Mouse (Mus musculus) hindbrain, embryonic 11.5 days (tissue): ENCODE measurements around the gene Ckap5. TPM values are rescaled to one million over a fixed set of nuclear protein-coding genes. Genes with fewer than 3 reads are reported as not detected.

Experiments used
- ATAC-seq: fragments of 200-750 bp; cut with Nextera tagmentation; 2 replicates; pipeline ENCODE4 v1.8.0; 2017; ENCODE audit warnings: mild to moderate bottlenecking, moderate TSS enrichment, moderate library complexity; ENCODE audit not compliant: low FRiP score
- DNase-seq: peaks from one replicate; pipeline ENCODE4 v3.0.0-alpha.2; 2015; ENCODE audit warnings: low spot score
- H3K27ac ChIP-seq: fragments of 300-500 bp; sonication (generic); 2 replicates; pipeline ENCODE4 v1.5.1; 2014; ENCODE audit warnings: mild to moderate bottlenecking, low read depth, low read length
- H3K27me3 ChIP-seq: fragments of 300-500 bp; sonication (generic); 2 replicates; pipeline ENCODE4 v1.6.1; 2014; ENCODE audit warnings: mild to moderate bottlenecking, low read length, moderate library complexity, mixed read lengths; ENCODE audit not compliant: control insufficient read depth, insufficient read depth
- H3K36me3 ChIP-seq: fragments of 300-500 bp; sonication (generic); 2 replicates; pipeline ENCODE4 v1.6.1; 2014; ENCODE audit warnings: mild to moderate bottlenecking, low read length, moderate library complexity, mixed read lengths; ENCODE audit not compliant: control insufficient read depth, insufficient read depth
- H3K4me1 ChIP-seq: fragments of 300-500 bp; sonication (generic); replicated peaks from 2 replicates; pipeline ENCODE4 v1.6.1; 2014; ENCODE audit warnings: low read length, mixed read lengths; ENCODE audit not compliant: control insufficient read depth, insufficient read depth
- H3K4me2 ChIP-seq: fragments of 300-500 bp; sonication (generic); replicated peaks from 2 replicates; pipeline ENCODE4 v1.6.1; 2014; ENCODE audit warnings: mild to moderate bottlenecking, low read depth, low read length
- H3K4me3 ChIP-seq: fragments of 300-500 bp; sonication (generic); 2 replicates; pipeline ENCODE4 v1.5.1; 2014; ENCODE audit warnings: low read depth, low read length
- H3K9ac ChIP-seq: fragments of 300-500 bp; sonication (generic); 2 replicates; pipeline ENCODE4 v1.6.1; 2014; ENCODE audit warnings: low read depth, low read length
- H3K9me3 ChIP-seq: fragments of 300-500 bp; sonication (generic); 2 replicates; pipeline ENCODE4 v1.6.1; 2016; ENCODE audit warnings: low read length; ENCODE audit not compliant: control insufficient read depth
- WGBS: fragments of 180-500 bp; shearing (Covaris S2); extraction: QIAGEN DNeasy Blood & Tissue Kit; methylation state at CpG from one replicate; pipeline ENCODE4 v1.1.7; 2014; 5-methylcytosine and 5-hydroxymethylcytosine counted together
- polyA plus RNA-seq: library from polyadenylated mRNA; unstranded; fragments of >200 nt; fragmentation: Nextera tagmentation; extraction: Ambion mirVana; gene quantifications from 2 replicates; pipeline ENCODE4 v1.2.1, GENCODE M21; 2014

Ckap5 gene
- polyA plus RNA-seq, 1 experiment from 2014 or later = 171 TPM

DNA sequence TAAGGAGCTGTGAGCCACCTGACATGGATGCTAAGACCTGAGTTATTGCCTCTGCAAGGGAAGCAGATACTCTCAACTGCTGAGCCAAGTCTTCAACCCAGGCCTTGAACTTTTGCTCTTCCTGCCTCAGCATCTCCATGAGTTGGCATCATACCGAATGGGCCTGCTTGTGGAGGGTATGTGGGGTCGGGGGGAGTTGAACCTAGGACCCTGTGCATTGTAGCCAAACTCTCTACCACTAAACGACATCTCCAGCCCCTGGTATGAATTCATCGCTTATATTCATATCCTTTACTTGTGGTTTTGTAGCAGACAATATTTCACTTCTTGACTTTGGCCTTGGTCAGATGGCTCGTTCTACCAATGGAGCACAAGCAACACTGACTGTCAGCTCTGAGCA is 105.3 kb downstream of the Ckap5 start:
- Histone ChIP-seq H3K27me3 (no peaks in the 10 kb centered on the region), H3K9ac (no peak overlapping the region), H3K4me1 (no peaks in the 10 kb centered on the region), H3K9me3 (no peaks in the 10 kb centered on the region), H3K27ac (no peak overlapping the region), H3K4me2 (no peak overlapping the region), H3K4me3 (no peak overlapping the region), H3K36me3 (no peaks in the 10 kb centered on the region)
- WGBS = 88% methylated on average over 5 of the region's 5 CpGs
- DNase-seq (no peak), ATAC-seq (no peak)

DNA sequence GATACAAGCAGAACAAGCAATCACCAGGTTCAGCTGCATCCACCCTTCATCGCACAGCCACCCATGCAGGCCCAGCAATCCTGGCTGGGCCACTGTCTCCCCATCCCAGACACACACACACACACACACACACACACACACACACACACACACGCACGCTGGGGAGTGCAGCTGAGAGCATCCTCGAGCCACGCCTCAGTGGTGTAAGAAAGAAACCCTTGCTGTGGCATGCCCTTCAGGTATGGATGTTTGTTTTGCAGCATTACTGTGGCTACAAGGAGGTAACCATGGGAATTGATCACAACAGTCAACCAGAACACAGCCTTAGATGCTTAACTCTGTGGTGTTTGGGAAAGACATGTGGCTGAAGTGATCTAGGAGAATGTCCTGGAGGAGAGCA is 105.8 kb downstream of the Ckap5 start:
- Histone ChIP-seq H3K4me1 (no peaks in the 10 kb centered on the region), H3K4me2 (no peak overlapping the region), H3K36me3 (no peaks in the 10 kb centered on the region), H3K4me3 (no peak overlapping the region), H3K27me3 (no peaks in the 10 kb centered on the region), H3K9ac (no peak overlapping the region), H3K27ac (no peak overlapping the region), H3K9me3 (no peaks in the 10 kb centered on the region)
- DNase-seq = no peak
- WGBS = 93% methylated on average over 5 of the region's 5 CpGs
- ATAC-seq = no peak

DNA sequence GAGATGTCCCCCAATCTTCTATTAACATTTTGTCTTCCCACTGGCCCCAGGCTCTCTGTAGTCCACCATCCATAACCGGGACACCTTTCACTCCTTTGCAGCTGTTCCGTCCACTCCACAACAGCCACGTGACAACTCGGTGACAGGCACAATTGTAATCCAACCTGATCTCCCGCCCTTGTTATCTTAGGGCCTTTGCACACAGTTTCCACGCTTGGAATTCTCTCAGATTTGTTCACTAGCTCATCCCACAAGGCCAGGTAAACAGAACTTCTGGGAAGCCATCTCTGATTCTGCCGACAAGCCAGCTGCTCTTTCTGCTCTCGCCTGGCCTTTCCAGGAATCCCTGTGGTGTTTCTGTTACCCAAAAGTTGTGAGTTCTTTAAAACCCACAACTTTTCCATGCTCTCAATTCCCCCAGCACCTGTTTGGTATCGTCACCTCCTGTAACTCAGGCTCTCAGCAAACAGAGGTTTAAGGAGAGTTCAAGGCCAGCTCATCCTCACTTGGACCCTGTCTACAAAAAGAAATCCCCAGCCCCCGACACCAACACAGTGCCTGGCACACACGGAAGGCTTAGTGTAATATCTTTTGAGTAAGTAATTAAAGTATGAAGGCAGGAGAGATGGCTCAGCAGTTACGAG is 106.9 kb downstream of the Ckap5 start:
- Histone ChIP-seq H3K27me3 (no peaks in the 10 kb centered on the region), H3K36me3 (no peaks in the 10 kb centered on the region), H3K4me1 (no peaks in the 10 kb centered on the region), H3K9ac (no peak overlapping the region), H3K4me3 (no peak overlapping the region), H3K27ac (no peak overlapping the region), H3K4me2 (no peak overlapping the region), H3K9me3 (no peaks in the 10 kb centered on the region)
- 81% methylated on average over 12 of the region's 12 CpGs for WGBS
- DNase-seq (no peak), ATAC-seq (no peak)

DNA sequence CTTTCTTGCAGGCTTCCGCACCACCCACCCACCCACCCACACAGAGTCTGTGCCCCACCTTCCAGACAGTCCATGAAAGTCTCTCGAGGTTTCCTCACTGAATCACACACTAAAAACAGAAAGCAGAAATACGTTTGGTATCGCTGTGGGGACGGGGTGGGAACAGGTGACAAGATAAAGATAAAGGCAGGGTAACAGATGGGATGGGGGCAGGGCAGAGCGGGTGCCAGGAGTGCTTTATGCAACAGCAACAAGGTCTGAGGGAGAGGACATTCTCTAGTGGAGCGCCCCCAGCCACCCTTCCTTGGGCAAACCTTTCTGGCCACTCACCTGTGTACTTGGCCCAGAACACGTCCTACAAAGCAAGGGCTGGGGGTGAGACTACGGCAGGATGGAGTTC is 108.3 kb downstream of the Ckap5 start:
- Histone ChIP-seq H3K27me3 (no peaks in the 10 kb centered on the region), H3K4me3 (no peak overlapping the region), H3K4me2 (no peak overlapping the region), H3K4me1 (no peaks in the 10 kb centered on the region), H3K27ac (no peak overlapping the region), H3K9me3 (no peaks in the 10 kb centered on the region), H3K9ac (no peak overlapping the region), H3K36me3 (no peaks in the 10 kb centered on the region)
- DNase-seq = no peak
- WGBS = 84% methylated on average over 9 of the region's 9 CpGs
- no peak for ATAC-seq

DNA sequence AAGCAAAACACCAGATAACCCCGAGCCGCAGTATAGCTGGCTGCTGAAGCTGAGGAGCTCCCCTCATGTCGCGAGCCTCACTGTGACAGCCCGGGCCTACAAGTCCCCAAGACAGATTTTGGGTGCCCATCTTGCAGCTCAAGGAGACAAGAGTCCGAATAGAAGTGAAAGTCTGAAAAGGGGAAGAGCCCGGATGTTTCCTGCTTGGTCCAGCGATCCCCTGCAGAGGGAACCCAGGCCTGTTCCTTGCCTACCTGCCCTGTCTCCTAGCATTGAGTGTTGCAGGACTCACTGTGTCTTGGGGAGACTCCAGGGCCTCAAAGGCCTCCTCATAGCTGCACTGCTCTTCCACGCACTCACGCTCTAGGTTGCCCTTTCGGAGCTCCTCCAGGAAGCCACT is 108.9 kb downstream of the Ckap5 start:
- Histone ChIP-seq H3K4me3 (no peak overlapping the region), H3K4me2 (no peak overlapping the region), H3K9ac (no peak overlapping the region), H3K27me3 (no peaks in the 10 kb centered on the region), H3K4me1 (no peaks in the 10 kb centered on the region), H3K9me3 (no peaks in the 10 kb centered on the region), H3K27ac (no peak overlapping the region), H3K36me3 (no peaks in the 10 kb centered on the region)
- DNase-seq (no peak), ATAC-seq (no peak)
- WGBS = 95% methylated on average over 11 of the region's 11 CpGs

DNA sequence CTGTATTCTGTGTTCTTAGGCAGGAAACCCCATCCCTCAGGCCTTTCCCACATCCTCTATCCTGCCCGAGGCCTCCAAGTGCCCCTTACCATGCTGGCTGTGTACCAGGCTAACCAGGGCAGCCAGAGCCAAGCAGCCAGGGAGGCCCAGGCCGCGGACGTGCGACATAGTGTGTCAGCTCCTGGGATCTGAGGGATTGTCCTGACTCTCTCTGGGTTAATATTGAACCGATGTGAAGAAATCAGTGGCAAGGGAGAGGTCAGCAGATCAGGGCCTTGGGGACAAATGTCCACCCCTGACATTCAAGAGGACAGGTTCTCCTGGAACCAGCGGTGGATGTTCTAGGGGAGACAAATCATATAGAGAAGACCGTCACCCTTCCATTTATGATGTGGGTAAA is 109.7 kb downstream of the Ckap5 start, which contains the start of gene F2:
TSS of gene F2 (minus strand) at position 186 of the 400 bp plus-strand sequence.
- WGBS = 84% methylated on average over 8 of the region's 8 CpGs
- ATAC-seq = no peak
- no peak within 1 kb of the TSS for H3K9ac ChIP-seq
- H3K4me1 ChIP-seq = no peaks in the 10 kb centered on the region
- no peak within 1 kb of the TSS for H3K4me3 ChIP-seq
- no peak within 1 kb of the TSS for H3K27ac ChIP-seq
- H3K36me3 ChIP-seq = no peaks in the 10 kb centered on the region
- H3K4me2 ChIP-seq = no peak within 1 kb of the TSS
- no peaks in the 10 kb centered on the region for H3K27me3 ChIP-seq
- no peaks in the 10 kb centered on the region for H3K9me3 ChIP-seq
- no peak for DNase-seq

DNA sequence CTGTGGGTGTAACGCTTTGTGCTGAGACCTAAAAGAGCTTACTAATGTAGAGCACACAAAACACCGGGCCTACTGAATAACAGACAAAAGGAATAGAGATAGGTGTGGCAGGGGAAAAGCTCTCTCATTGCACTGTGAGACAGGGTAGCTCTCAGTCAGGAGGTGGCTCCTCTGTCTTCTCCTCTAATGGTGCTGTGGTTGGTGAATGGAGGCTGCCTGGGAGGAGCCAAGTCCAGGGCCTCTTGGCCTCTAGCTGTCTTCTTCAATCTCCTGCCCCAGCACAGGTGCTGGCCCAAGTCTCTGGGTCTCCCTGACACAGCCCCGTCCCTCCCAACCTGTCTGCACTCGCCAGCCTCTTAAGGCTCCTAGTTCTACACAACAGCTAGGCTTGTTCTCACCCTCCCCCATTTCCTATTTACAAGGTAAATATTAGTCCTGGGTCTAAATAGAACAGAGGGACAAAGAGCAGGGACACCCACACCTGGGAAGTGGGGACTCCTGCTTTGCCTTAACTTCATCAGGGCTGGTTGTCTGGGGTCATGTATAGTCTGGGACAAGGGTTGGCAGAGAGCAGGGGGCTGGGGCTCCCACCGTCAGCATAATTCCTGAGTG is 110.3 kb downstream of the Ckap5 start:
- 79% methylated on average over 5 of the region's 5 CpGs for WGBS
- no peak for DNase-seq

DNA sequence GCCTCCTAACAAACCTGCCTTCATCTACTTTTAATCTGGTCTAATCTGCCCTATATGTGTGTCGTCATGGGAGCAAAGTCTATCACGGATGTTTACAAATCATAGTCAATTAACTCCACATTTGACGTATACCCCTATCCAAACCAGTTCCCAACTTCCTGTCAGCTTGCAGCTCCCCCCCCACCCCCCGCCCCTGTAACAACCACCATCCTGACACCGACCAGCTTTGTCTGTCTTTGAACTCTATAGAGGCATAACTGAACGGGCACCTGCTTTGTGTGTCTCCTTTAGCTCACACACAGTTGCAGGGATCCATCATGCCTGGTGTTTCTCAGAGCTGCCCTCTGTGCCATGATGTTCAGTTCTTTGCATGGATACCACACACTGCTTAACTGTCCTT is 112.4 kb downstream of the Ckap5 start:
- WGBS = 82% methylated on average over 6 of the region's 6 CpGs
- Histone ChIP-seq H3K4me2 (no peak overlapping the region), H3K36me3 (0 out of 2 replicates have a peak, but pooled peaks cover 3% of the 10 kb centered on the region)

More for the DNA sequence above, 110.3 kb downstream of the Ckap5 start:
- H3K9ac ChIP-seq = no peak overlapping the region
- H3K4me3 ChIP-seq = no peak overlapping the region
- no peaks in the 10 kb centered on the region for H3K9me3 ChIP-seq
- H3K27ac ChIP-seq = no peak overlapping the region
- H3K27me3 ChIP-seq = no peaks in the 10 kb centered on the region
- no peaks in the 10 kb centered on the region for H3K36me3 ChIP-seq
- no peak overlapping the region for H3K4me2 ChIP-seq
- no peaks in the 10 kb centered on the region for H3K4me1 ChIP-seq
- ATAC-seq = no peak

DNA sequence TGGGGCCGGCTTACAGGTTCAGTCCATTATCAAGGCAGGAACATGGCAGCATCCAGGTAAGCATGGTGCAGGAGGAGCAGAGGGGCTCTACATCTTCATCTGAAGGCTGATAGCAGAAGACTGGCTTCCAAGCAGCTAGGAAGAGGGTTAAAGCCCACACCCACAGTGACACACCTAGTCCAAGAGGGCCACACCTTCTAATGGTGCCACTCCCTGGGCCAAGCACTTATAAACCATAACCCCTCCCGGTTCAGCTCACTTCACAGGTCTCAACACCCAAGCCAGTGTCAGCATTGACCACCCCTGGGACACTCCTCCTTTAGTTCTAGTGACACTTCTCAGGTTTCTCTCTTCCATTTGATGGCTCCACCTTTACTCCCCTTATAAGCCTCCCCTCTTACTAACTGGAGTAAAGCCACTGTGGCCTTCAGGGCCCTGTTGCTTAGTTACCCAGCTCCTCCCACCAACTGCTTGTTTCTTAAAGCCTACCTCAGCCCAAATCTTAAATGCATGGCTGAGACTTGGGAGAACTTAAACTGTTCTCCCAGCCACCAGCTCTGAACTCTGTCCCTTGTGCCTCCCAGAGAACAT is 116.4 kb downstream of the Ckap5 start:
- DNase-seq (no peak), ATAC-seq (no peak)
- Histone ChIP-seq H3K4me3 (no peak overlapping the region), H3K27ac (no peak overlapping the region), H3K4me1 (no peaks in the 10 kb centered on the region), H3K9ac (no peak overlapping the region), H3K36me3 (peaks cover 19% of the 10 kb centered on the region), H3K27me3 (no peaks in the 10 kb centered on the region), H3K4me2 (no peak overlapping the region), H3K9me3 (no peaks in the 10 kb centered on the region)
- WGBS = 94% methylated on average over 2 of the region's 2 CpGs

More for the DNA sequence above, 112.4 kb downstream of the Ckap5 start:
- H3K4me1 ChIP-seq = no peaks in the 10 kb centered on the region
- no peak overlapping the region for H3K9ac ChIP-seq
- no peak for ATAC-seq
- no peak overlapping the region for H3K4me3 ChIP-seq
- no peak for DNase-seq
- H3K9me3 ChIP-seq = no peaks in the 10 kb centered on the region
- H3K27me3 ChIP-seq = no peaks in the 10 kb centered on the region
- no peak overlapping the region for H3K27ac ChIP-seq
